Mouse (Mus musculus) testis, adult 2 months (tissue): ENCODE results near the gene Emc8. TPM values are rescaled to one million over a fixed set of nuclear protein-coding genes. Genes with fewer than 3 reads are reported as not detected.
"Not testable (repeated sequence)": the region's sequence is repeated elsewhere in the genome, so short reads cannot be mapped to it uniquely, and the experiment has no call there.

Source experiments
- H3K27ac ChIP-seq: fragments of 200-500 bp; 2 replicates; pipeline ENCODE4 v1.5.1; 2012; ENCODE audit warnings: low read depth, low read length; ENCODE audit not compliant: control insufficient read depth, insufficient read depth
- H3K27me3 ChIP-seq: fragments of 200-500 bp; 2 replicates; pipeline ENCODE4 v1.6.1; 2012; ENCODE audit warnings: mild to moderate bottlenecking, low read length, moderate library complexity; ENCODE audit not compliant: control insufficient read depth, insufficient read depth
- H3K36me3 ChIP-seq: fragments of 200-500 bp; 2 replicates; pipeline ENCODE4 v1.6.1; 2012; ENCODE audit warnings: mild to moderate bottlenecking, low read length; ENCODE audit not compliant: control insufficient read depth, insufficient read depth
- H3K4me1 ChIP-seq: fragments of 200-500 bp; 2 replicates; pipeline ENCODE4 v1.6.1; 2012; ENCODE audit warnings: low read length; ENCODE audit not compliant: control insufficient read depth, insufficient read depth
- H3K4me3 ChIP-seq: fragments of 200-500 bp; 2 replicates; pipeline ENCODE4 v1.5.1; 2012; ENCODE audit warnings: low read depth, mild to moderate bottlenecking, low read length, moderate library complexity, mixed read lengths; ENCODE audit not compliant: control insufficient read depth
- CTCF ChIP-seq: fragments of 200-500 bp; IDR thresholded peaks from 2 replicates; pipeline ENCODE4 v1.5.1; 2012; ENCODE audit warnings: low read depth, mild to moderate bottlenecking, inconsistent platforms, low read length, moderate library complexity; ENCODE audit not compliant: control insufficient read depth, insufficient read depth, insufficient replicate concordance
- POLR2A ChIP-seq: fragments of 200-500 bp; IDR thresholded peaks from 2 replicates; pipeline ENCODE4 v1.6.1; 2012; ENCODE audit warnings: low read depth, mild to moderate bottlenecking, inconsistent platforms, low read length, moderate library complexity; ENCODE audit not compliant: control insufficient read depth
- polyA plus RNA-seq: library from polyadenylated mRNA; depleted of rRNA; stranded (reverse); fragments of >200 nt; gene quantifications from 2 replicates; pipeline ENCODE4 v1.2.3, GENCODE M21; 2012

Emc8 gene
- polyA plus RNA-seq, 1 experiment: 29.4 TPM

GRCm38 (mm10) chr8:120685591-120685990 lies 17.2 kb upstream of the Emc8 start:
- Histone ChIP-seq H3K27ac (peak overlapping the region; percentile 69), H3K36me3 (no peaks in the 10 kb centered on the region), H3K27me3 (no peaks in the 10 kb centered on the region), H3K4me1 (no peaks in the 10 kb centered on the region), H3K4me3 (no peak overlapping the region)
- TF ChIP-seq POLR2A (no peak), CTCF (no peak)

- TF ChIP-seq POLR2A (no peak; the same call in 1 of the 2 replicates), CTCF (no peak)
- no peak overlapping the region for H3K4me3 ChIP-seq
- no peaks in the 10 kb centered on the region for H3K27me3 ChIP-seq
Measured at GRCm38 (mm10) chr8:120685097-120685496, 16.7 kb upstream of the Emc8 start.

GRCm38 (mm10) chr8:120684082-120684481 lies 15.7 kb upstream of the Emc8 start:
- TF ChIP-seq CTCF (no peak), POLR2A (no peak)
- no peak overlapping the region for H3K4me3 ChIP-seq
- no peaks in the 10 kb centered on the region for H3K36me3 ChIP-seq
- H3K27me3 ChIP-seq: no peaks in the 10 kb centered on the region
- no peak overlapping the region for H3K27ac ChIP-seq
- no peaks in the 10 kb centered on the region for H3K4me1 ChIP-seq

More at GRCm38 (mm10) chr8:120685097-120685496, 16.7 kb upstream of the Emc8 start:
- Histone ChIP-seq H3K27ac (no peak overlapping the region), H3K4me1 (no peaks in the 10 kb centered on the region), H3K36me3 (no peaks in the 10 kb centered on the region)

DNA sequence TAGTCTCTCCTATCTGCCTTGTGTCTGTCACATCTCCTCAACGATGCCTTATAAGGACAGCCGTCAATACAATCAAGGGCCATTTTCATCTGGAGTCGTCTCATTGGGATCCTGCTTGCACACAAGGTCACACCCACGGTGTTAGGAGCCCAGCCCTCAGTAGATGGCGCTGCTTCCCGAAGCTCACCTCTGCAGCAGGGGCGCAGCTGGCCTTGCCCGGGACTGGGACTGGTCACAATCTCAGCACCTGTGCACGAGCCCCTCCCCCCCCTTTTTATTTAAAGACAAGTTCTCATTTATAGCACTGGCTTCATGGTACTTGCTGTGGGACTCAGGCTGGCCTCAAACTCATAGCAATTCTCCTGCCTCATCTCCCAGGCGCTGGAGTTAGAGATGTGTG lies 15.2 kb upstream of the Emc8 start:
- H3K4me1 ChIP-seq: no peaks in the 10 kb centered on the region
- no peaks in the 10 kb centered on the region for H3K36me3 ChIP-seq
- no peak overlapping the region for H3K4me3 ChIP-seq
- TF ChIP-seq CTCF: peak; percentile 63; the same call in 1 of the 2 replicates
- no peak for TF ChIP-seq POLR2A
- H3K27me3 ChIP-seq: no peaks in the 10 kb centered on the region
- H3K27ac ChIP-seq: no peak overlapping the region

GRCm38 (mm10) chr8:120681113-120681512 lies 12.7 kb upstream of the Emc8 start:
- no peak overlapping the region for H3K27ac ChIP-seq
- TF ChIP-seq CTCF (no peak), POLR2A (no peak)
- no peaks in the 10 kb centered on the region for H3K27me3 ChIP-seq
- H3K4me1 ChIP-seq: no peaks in the 10 kb centered on the region
- H3K4me3 ChIP-seq: no peak overlapping the region
- no peaks in the 10 kb centered on the region for H3K36me3 ChIP-seq

DNA sequence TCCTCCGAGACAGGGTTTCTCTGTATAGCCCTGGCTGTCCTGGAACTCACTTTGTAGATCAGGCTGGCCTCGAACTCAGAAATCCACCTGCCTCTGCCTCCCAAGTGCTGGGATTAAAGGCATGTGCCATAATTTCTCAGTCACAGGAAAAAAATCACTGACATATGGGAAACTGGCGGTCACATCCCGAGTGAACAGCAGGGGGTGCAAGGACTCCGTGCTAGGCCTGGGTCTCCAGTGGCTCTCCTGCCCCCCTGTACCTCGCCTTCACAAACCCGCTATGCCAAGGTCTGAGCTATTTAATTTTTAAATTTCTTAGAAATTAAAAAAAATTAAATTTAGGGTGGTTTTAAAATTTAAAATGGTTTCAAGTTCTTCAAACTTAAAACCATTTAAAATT lies 12.0 kb upstream of the Emc8 start:
- not testable (repeated sequence) for H3K4me3 ChIP-seq, H3K27me3 ChIP-seq, H3K36me3 ChIP-seq, H3K27ac ChIP-seq, H3K4me1 ChIP-seq
- TF ChIP-seq CTCF: peak; percentile 35; the same call in 1 of the 2 replicates

DNA sequence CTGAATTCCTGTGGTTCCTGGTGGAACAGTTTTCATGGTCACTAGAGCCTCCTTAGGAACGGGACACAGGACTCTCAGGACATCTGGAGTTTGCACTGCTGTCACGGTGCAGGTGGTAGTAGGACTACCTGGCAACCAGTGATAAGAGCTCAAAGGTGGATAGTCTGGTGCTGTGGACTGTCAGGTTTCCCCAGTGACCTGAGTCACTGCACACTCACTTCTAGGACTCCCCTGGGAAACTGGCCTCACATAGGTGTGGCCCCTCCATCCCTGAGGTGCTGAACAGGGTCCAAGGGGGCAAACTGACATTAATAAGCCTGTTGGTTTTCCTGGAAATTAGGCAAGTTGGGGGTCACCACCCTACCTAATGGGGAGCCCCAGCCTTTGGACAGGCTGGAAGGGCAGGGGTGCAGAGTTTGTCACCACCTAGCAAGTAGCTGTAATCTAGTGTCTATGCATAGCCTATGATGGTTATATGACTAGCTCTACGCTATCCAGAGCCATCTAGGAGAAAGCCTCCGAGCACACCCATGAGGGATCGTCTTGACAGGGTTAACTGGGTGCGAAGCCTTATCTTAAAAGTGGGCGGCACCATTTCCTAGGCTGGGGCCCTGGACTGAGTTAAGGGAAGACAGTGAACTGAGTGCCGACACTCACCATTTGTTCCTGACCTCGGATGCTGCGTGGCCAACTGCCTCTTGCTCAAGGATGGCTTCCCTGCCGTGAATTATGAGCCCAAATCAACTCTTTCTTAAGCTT lies 11.4 kb upstream of the Emc8 start:
- H3K27ac ChIP-seq: no peak overlapping the region
- H3K36me3 ChIP-seq: no peaks in the 10 kb centered on the region
- no peaks in the 10 kb centered on the region for H3K4me1 ChIP-seq
- TF ChIP-seq POLR2A (no peak), CTCF (no peak)
- no peaks in the 10 kb centered on the region for H3K27me3 ChIP-seq
- H3K4me3 ChIP-seq: no peak overlapping the region

- Histone ChIP-seq H3K4me1 (no peaks in the 10 kb centered on the region), H3K4me3 (no peak overlapping the region), H3K27me3 (no peaks in the 10 kb centered on the region), H3K36me3 (0 out of 2 replicates have a peak, but pooled peaks cover 1% of the 10 kb centered on the region), H3K27ac (no peak overlapping the region)
- TF ChIP-seq POLR2A (no peak), CTCF (peak; percentile 90)
Measured at GRCm38 (mm10) chr8:120678447-120678846, 10.1 kb upstream of the Emc8 start.
